Mouse (Mus musculus): ENCODE measurements around the gene Arhgap10. TPM values are rescaled to one million over a fixed set of nuclear protein-coding genes. Genes with fewer than 3 reads are reported as not detected.

Arhgap10 gene
- polyA plus RNA-seq, 1 experiment from 2014 or later = 14.8 TPM

GRCm38 (mm10) chr8:77521028-77521785, 3.5 kb upstream of the Arhgap10 start:
- no peak overlapping the region for H3K4me3 ChIP-seq (ENCODE audit: low read depth, low read length)
- H3K4me1 ChIP-seq (ENCODE audit: control insufficient read depth, insufficient read depth, low read length) = peaks cover 6% of the 10 kb centered on the region; the same call in 1 of the 2 replicates
- H3K27ac ChIP-seq (ENCODE audit: low read depth, low read length) = no peak overlapping the region
- DNase-seq (ENCODE audit: low spot score) (no peak), ATAC-seq (ENCODE audit: insufficient read depth, low FRiP score, low TSS enrichment) (no peak)
- no peak overlapping the region for H3K9ac ChIP-seq (ENCODE audit: low read length)
- WGBS = 74% methylated on average over 8 of the region's 8 CpGs
- H3K9me3 ChIP-seq (ENCODE audit: control insufficient read depth, low read length) = no peaks in the 10 kb centered on the region
- no peaks in the 10 kb centered on the region for H3K36me3 ChIP-seq (ENCODE audit: control insufficient read depth, insufficient read depth, low read length)
- H3K4me2 ChIP-seq (ENCODE audit: low read depth) = no peak overlapping the region
- 0 out of 2 replicates have a peak, but pooled peaks cover 2% of the 10 kb centered on the region for H3K27me3 ChIP-seq (ENCODE audit: control insufficient read depth, insufficient read depth, low read length)

GRCm38 (mm10) chr8:77520601-77521000, 2.8 kb upstream of the Arhgap10 start:
- H3K4me1 ChIP-seq (ENCODE audit: control insufficient read depth, insufficient read depth, low read length) = peaks cover 11% of the 10 kb centered on the region; the same call in 1 of the 2 replicates
- no peaks in the 10 kb centered on the region for H3K36me3 ChIP-seq (ENCODE audit: control insufficient read depth, insufficient read depth, low read length)
- no peak overlapping the region for H3K27ac ChIP-seq (ENCODE audit: low read depth, low read length)
- H3K9ac ChIP-seq (ENCODE audit: low read length) = no peak overlapping the region
- no peak for DNase-seq (ENCODE audit: low spot score)
- ATAC-seq (ENCODE audit: insufficient read depth, low FRiP score, low TSS enrichment) = no peak
- 0 out of 2 replicates have a peak, but pooled peaks cover 2% of the 10 kb centered on the region for H3K27me3 ChIP-seq (ENCODE audit: control insufficient read depth, insufficient read depth, low read length)
- no peak overlapping the region for H3K4me3 ChIP-seq (ENCODE audit: low read depth, low read length)
- no peaks in the 10 kb centered on the region for H3K9me3 ChIP-seq (ENCODE audit: control insufficient read depth, low read length)
- WGBS = 91% methylated on average over 4 of the region's 4 CpGs
- no peak overlapping the region for H3K4me2 ChIP-seq (ENCODE audit: low read depth)

- ATAC-seq (ENCODE audit: insufficient read depth, low FRiP score, low TSS enrichment) (peak; percentile 52), DNase-seq (ENCODE audit: low spot score) (no peak)
- WGBS = 4% methylated on average over 33 of the region's 33 CpGs
- H3K27me3 ChIP-seq (ENCODE audit: control insufficient read depth, insufficient read depth, low read length) = 0 out of 2 replicates have a peak, but pooled peaks cover 2% of the 10 kb centered on the region
- peaks cover 13% of the 10 kb centered on the region; the same call in 1 of the 2 replicates for H3K4me1 ChIP-seq (ENCODE audit: control insufficient read depth, insufficient read depth, low read length)
- no peaks in the 10 kb centered on the region for H3K36me3 ChIP-seq (ENCODE audit: control insufficient read depth, insufficient read depth, low read length)
- H3K9ac ChIP-seq (ENCODE audit: low read length) = peak overlapping the region; percentile 59
- H3K4me2 ChIP-seq (ENCODE audit: low read depth) = peak overlapping the region; percentile 77
- H3K27ac ChIP-seq (ENCODE audit: low read depth, low read length) = no peak overlapping the region
- H3K9me3 ChIP-seq (ENCODE audit: control insufficient read depth, low read length) = no peaks in the 10 kb centered on the region
- peak overlapping the region; percentile 71 for H3K4me3 ChIP-seq (ENCODE audit: low read depth, low read length)
Measured at GRCm38 (mm10) chr8:77518201-77519115, 705 bp upstream of the Arhgap10 start.

- Histone ChIP-seq H3K9ac (ENCODE audit: low read length) (peak overlapping the region; percentile 59), H3K27ac (ENCODE audit: low read depth, low read length) (no peak overlapping the region), H3K4me2 (ENCODE audit: low read depth) (peak overlapping the region; percentile 77), H3K36me3 (ENCODE audit: control insufficient read depth, insufficient read depth, low read length) (no peaks in the 10 kb centered on the region), H3K9me3 (ENCODE audit: control insufficient read depth, low read length) (no peaks in the 10 kb centered on the region), H3K4me1 (ENCODE audit: control insufficient read depth, insufficient read depth, low read length) (peaks cover 13% of the 10 kb centered on the region; the same call in 1 of the 2 replicates), H3K27me3 (ENCODE audit: control insufficient read depth, insufficient read depth, low read length) (0 out of 2 replicates have a peak, but pooled peaks cover 2% of the 10 kb centered on the region), H3K4me3 (ENCODE audit: low read depth, low read length) (peak overlapping the region; percentile 71)
- DNase-seq (ENCODE audit: low spot score) = peak; percentile 34
- 4% methylated on average over 10 of the region's 10 CpGs for WGBS
- no peak for ATAC-seq (ENCODE audit: insufficient read depth, low FRiP score, low TSS enrichment)
Measured at GRCm38 (mm10) chr8:77516845-77517244, 908 bp downstream of the Arhgap10 start.

GRCm38 (mm10) chr8:77515786-77516185, 2.0 kb downstream of the Arhgap10 start:
- no peak overlapping the region for H3K27ac ChIP-seq (ENCODE audit: low read depth, low read length)
- H3K9me3 ChIP-seq (ENCODE audit: control insufficient read depth, low read length) = no peaks in the 10 kb centered on the region
- 64% methylated on average over 8 of the region's 8 CpGs for WGBS
- 0 out of 2 replicates have a peak overlapping the region, but pooled peaks have one; percentile 2 for H3K4me2 ChIP-seq (ENCODE audit: low read depth)
- peaks cover 13% of the 10 kb centered on the region; the same call in 1 of the 2 replicates for H3K4me1 ChIP-seq (ENCODE audit: control insufficient read depth, insufficient read depth, low read length)
- H3K9ac ChIP-seq (ENCODE audit: low read length) = no peak overlapping the region
- no peak for DNase-seq (ENCODE audit: low spot score)
- no peaks in the 10 kb centered on the region for H3K36me3 ChIP-seq (ENCODE audit: control insufficient read depth, insufficient read depth, low read length)
- H3K4me3 ChIP-seq (ENCODE audit: low read depth, low read length) = no peak overlapping the region
- H3K27me3 ChIP-seq (ENCODE audit: control insufficient read depth, insufficient read depth, low read length) = 0 out of 2 replicates have a peak, but pooled peaks cover 2% of the 10 kb centered on the region
- ATAC-seq (ENCODE audit: insufficient read depth, low FRiP score, low TSS enrichment) = no peak

GRCm38 (mm10) chr8:77515201-77515600, 2.6 kb downstream of the Arhgap10 start:
- Histone ChIP-seq H3K27me3 (ENCODE audit: control insufficient read depth, insufficient read depth, low read length) (0 out of 2 replicates have a peak, but pooled peaks cover 2% of the 10 kb centered on the region), H3K4me1 (ENCODE audit: control insufficient read depth, insufficient read depth, low read length) (peaks cover 13% of the 10 kb centered on the region; the same call in 1 of the 2 replicates), H3K4me3 (ENCODE audit: low read depth, low read length) (no peak overlapping the region), H3K27ac (ENCODE audit: low read depth, low read length) (no peak overlapping the region), H3K36me3 (ENCODE audit: control insufficient read depth, insufficient read depth, low read length) (no peaks in the 10 kb centered on the region), H3K9ac (ENCODE audit: low read length) (no peak overlapping the region), H3K4me2 (ENCODE audit: low read depth) (no peak overlapping the region), H3K9me3 (ENCODE audit: control insufficient read depth, low read length) (no peaks in the 10 kb centered on the region)
- WGBS = 88% methylated on average over 8 of the region's 8 CpGs
- ATAC-seq (ENCODE audit: insufficient read depth, low FRiP score, low TSS enrichment) (no peak), DNase-seq (ENCODE audit: low spot score) (no peak)

GRCm38 (mm10) chr8:77511750-77512493, 5.8 kb downstream of the Arhgap10 start:
- WGBS = 31% methylated on average over 13 of the region's 13 CpGs
- H3K4me1 ChIP-seq (ENCODE audit: control insufficient read depth, insufficient read depth, low read length) = 0 out of 2 replicates have a peak, but pooled peaks cover 13% of the 10 kb centered on the region

GRCm38 (mm10) chr8:77510426-77510825, 7.3 kb downstream of the Arhgap10 start:
- Histone ChIP-seq H3K36me3 (ENCODE audit: control insufficient read depth, insufficient read depth, low read length) (no peaks in the 10 kb centered on the region), H3K9ac (ENCODE audit: low read length) (no peak overlapping the region), H3K27me3 (ENCODE audit: control insufficient read depth, insufficient read depth, low read length) (no peaks in the 10 kb centered on the region), H3K9me3 (ENCODE audit: control insufficient read depth, low read length) (no peaks in the 10 kb centered on the region), H3K27ac (ENCODE audit: low read depth, low read length) (no peak overlapping the region), H3K4me3 (ENCODE audit: low read depth, low read length) (no peak overlapping the region), H3K4me2 (ENCODE audit: low read depth) (no peak overlapping the region), H3K4me1 (ENCODE audit: control insufficient read depth, insufficient read depth, low read length) (0 out of 2 replicates have a peak, but pooled peaks cover 2% of the 10 kb centered on the region)
- 66% methylated on average over 3 of the region's 3 CpGs for WGBS
- ATAC-seq (ENCODE audit: insufficient read depth, low FRiP score, low TSS enrichment) (no peak), DNase-seq (ENCODE audit: low spot score) (no peak)

More at GRCm38 (mm10) chr8:77511750-77512493, 5.8 kb downstream of the Arhgap10 start:
- DNase-seq (ENCODE audit: low spot score) (peak; percentile 36), ATAC-seq (ENCODE audit: insufficient read depth, low FRiP score, low TSS enrichment) (no peak)
- H3K27ac ChIP-seq (ENCODE audit: low read depth, low read length) = no peak overlapping the region
- H3K4me3 ChIP-seq (ENCODE audit: low read depth, low read length) = no peak overlapping the region
- H3K9ac ChIP-seq (ENCODE audit: low read length) = no peak overlapping the region
- no peaks in the 10 kb centered on the region for H3K27me3 ChIP-seq (ENCODE audit: control insufficient read depth, insufficient read depth, low read length)
- H3K4me2 ChIP-seq (ENCODE audit: low read depth) = no peak overlapping the region
- H3K36me3 ChIP-seq (ENCODE audit: control insufficient read depth, insufficient read depth, low read length) = no peaks in the 10 kb centered on the region
- no peaks in the 10 kb centered on the region for H3K9me3 ChIP-seq (ENCODE audit: control insufficient read depth, low read length)
